Mouse (Mus musculus) right cerebral cortex, postnatal 36 days (tissue): ENCODE data around the gene Hsf5.

Source experiments
- DNase-seq, 2 experiments: peaks; one replicate each; pipeline ENCODE4 v3.0.0; 2022; ENCODE audit warnings: low spot score in 2 of 2, mixed read lengths in 1 of 2

The Hsf5 gene

DNA sequence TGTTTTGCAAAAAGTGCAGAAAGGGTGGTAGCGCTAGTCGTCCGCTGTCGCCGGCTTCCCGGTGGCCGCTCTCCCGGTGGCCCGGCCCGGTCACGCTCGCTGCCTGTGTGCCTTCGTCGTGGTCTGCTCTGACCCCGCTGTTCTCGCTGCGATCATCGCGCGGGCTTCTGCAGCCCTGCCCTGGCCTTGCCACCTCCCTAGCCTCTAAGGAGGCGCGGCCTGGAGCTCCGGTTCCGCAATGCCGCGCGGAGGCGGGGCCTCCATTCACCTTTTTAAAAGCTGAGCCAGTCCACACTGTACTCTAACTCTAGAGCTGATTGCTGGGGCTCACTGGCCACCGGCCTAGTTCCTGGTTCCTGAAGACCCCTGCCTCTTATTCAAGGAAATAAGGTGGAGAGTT is 22.2 kb downstream of the Hsf5 start:
- no peak for DNase-seq

DNA sequence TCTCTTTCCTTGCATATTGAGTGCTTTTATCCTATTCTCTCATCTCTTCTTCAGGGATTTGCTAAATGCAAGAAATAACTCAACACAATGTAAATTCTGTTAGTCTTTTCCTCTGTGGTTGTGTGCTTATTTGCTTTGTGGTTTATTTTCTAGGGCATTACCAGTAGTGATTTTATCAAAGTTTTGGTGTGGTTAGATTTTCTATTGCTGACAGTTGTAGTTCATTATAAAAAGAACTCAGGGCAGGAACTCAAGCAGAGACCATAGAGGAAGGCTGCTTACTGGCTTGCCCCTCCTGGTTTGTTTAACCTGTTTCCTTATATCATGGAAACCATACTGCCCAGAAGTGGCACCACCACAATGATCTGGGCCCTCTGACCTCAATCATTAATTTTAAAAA is 25.9 kb downstream of the Hsf5 start:
- no peak for DNase-seq

- DNase-seq, result no peak
Measured at GRCm38 (mm10) chr11:87654693-87655092, 37.7 kb downstream of the Hsf5 start.

DNA sequence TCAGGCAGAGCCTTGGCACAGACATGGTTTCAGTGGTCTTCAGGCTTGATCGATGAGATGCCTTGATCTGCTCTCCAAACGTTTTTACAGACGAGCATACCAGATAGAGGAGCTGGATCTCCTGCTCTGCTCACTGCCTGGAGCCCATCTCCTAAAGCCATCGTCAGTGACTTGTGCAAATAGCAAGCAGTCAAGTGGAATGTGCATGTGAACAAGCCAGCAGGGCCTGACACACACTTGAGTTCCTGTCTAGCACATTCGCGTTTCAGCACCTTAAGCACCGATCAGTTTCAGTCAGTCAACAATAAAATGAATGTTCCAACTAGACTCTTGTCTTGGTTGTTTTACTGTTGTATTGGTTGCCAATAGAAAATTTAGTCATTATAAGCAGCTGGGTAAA is 42.3 kb downstream of the Hsf5 start:
- no peak for DNase-seq

GRCm38 (mm10) chr11:87662407-87662806 is 45.4 kb downstream of the Hsf5 start, which contains the start of gene Rnf43:
Rnf43 (plus strand) TSS chr11:87662722.
- DNase-seq, result peak; percentile 73 to 75

DNA sequence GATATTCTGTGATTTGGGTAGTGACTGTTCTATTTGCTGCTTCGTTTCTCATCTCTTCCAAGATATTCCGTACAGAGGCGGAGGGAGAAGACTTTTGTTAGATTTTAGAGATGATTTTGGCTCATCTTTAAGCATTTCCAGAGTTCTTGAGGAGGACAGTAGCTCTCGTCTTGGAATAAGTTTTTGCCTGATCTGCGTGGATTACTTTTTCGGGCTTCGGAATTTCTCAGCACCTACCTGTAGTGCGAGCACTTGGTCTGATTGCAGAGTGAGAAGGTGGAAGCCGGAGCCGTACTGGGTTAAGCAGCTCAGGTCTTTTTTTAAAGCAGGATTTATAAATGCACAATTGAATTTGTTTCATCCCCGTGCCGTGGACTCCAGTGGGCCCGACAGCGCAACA is 45.9 kb downstream of the Hsf5 start:
- no peak for DNase-seq

GRCm38 (mm10) chr11:87663948-87664347 is 47.0 kb downstream of the Hsf5 start:
- DNase-seq, result no peak

- no peak for DNase-seq
Measured at GRCm38 (mm10) chr11:87664521-87664920, 47.6 kb downstream of the Hsf5 start.

- DNase-seq, result no peak
Measured at GRCm38 (mm10) chr11:87665224-87665623, 48.3 kb downstream of the Hsf5 start.

- DNase-seq, result no peak
Measured at GRCm38 (mm10) chr11:87665658-87666057, 48.7 kb downstream of the Hsf5 start.

DNA sequence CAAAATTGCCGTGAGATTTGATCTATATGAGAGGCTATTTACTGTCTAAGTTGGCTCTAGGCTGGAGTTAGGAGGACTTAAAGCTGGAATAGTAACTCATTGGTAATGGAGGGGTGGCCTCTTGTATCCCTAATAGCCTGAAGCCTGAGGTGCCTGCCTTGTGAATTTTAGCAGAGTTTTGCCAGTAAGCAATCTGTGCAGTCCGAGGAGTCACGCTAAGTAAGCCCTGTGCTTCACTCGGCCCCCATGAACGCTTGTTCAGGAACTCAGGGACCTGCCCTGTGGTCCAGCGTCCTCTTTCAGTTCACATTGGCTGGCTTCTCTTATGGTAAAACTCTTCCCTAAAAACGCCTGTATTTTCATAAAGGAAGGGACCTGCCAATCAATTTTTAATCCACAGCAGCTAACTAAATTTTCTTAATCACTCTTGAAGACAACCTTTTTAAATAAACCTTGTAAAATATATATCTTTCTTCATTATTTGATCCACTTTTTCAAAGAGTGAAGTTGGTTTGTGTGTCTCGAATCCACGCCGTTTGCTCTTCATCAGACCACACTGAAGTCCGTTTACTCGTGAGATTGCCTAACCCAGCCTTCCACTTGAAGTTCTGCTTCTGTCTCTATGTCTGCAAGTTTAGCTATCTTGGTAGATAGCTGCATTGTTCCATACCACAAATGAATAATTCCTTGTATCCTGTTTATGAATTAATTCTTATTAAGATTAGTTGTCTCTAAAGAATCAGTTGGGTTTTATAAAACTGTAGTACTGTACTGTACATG is 49.5 kb downstream of the Hsf5 start:
- DNase-seq, result no peak

GRCm38 (mm10) chr11:87667107-87668090 is 50.4 kb downstream of the Hsf5 start:
- no peak for DNase-seq

- DNase-seq, result no peak
Measured at GRCm38 (mm10) chr11:87673282-87673681, 56.3 kb downstream of the Hsf5 start.

- no peak for DNase-seq
Measured at GRCm38 (mm10) chr11:87675606-87676005, 58.6 kb downstream of the Hsf5 start.

- no peak for DNase-seq
Measured at GRCm38 (mm10) chr11:87677756-87678155, 60.8 kb downstream of the Hsf5 start.

DNA sequence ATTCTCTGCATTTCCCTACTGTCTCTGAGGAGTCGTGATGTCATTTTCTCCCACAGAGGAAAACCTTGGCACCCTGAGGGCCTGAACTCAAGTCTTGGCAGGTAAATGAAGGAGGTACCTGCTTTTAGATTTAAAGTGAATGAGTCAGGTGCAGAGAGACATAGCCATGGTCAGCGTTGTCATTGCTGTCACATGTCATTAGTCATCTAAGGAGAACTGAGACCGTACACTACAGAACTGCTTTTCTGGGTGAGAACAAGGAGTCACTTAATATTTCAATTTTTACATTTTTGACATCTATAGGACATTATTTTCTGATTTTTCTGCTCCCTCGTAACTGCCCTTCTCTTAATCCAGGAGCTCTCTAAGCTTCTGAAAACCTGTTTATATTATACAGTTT is 61.6 kb downstream of the Hsf5 start:
- DNase-seq, result no peak

- no peak for DNase-seq
Measured at GRCm38 (mm10) chr11:87678976-87679375, 62.0 kb downstream of the Hsf5 start.

DNA sequence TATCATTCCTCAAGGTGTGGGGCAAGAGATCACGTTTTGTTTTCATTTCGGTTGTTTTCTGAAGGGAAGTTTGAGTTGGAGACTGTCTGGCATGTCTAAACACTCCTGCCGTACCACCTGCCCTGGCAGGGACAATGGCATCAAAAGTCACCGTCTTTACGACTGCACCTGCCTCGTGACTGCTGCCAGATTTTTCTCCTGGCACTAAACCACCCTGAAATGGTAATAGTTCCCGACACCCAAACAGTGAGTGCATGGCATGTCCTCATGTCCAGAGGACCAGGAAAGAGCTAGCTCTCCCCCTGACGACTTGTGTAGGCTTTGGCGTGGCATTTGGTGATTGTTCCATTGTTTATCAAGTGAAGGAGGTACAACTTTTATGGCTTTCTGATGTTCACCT is 63.8 kb downstream of the Hsf5 start:
- no peak for DNase-seq

DNA sequence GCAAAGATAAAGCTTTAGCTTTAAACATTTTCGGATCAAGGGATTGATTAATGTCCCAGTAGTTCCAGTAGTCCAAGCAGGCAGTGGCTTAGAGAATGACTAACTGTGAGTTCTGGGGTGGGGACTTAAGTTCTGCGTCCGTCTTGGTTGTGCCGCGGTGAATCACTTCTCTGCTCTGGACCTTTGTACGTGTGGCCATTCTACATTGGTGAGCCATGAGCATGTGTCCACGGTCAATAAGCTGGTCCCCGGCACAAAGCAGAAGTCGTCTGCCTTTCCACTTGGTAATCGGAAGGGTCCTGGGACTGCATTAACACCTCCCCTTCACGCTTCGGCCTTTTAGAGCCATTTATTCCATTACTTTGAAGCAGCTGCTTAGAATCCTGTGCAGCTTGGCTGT is 65.1 kb downstream of the Hsf5 start:
- no peak for DNase-seq

DNA sequence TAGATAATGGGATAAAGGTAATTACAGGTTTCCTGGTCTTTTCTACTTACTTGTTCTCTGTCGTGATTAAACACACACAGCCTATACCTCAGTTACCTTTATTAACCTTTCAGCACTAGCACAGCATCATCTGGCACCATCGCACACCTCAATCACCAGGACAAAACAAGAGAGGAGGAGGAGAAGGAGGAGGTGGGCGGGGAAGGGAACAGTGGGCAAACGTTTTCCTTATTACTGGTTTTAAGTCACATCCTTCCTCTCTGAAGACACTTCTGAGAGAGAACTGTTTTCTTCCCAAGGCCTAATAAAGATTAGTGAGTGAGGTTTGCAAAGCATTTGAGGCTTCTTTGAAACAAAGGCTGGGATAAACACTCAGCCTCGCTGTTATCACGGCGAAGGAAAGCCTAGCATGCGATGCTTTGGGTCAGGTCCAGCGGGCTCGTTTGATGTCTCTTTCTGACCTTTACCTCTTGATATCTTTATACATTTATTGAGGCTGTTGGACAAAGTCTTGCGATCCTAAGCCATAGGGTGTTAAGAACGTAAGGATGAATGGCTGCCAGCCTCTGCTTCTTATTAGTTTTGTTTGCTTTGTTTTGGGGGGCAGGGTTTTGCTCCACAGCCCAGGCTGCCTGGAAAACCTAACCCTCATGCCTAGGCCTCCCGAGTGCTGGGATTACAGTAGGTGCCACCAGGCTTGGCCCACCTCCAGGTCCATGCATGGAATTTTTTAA is 66.0 kb downstream of the Hsf5 start:
- DNase-seq, result no peak

DNA sequence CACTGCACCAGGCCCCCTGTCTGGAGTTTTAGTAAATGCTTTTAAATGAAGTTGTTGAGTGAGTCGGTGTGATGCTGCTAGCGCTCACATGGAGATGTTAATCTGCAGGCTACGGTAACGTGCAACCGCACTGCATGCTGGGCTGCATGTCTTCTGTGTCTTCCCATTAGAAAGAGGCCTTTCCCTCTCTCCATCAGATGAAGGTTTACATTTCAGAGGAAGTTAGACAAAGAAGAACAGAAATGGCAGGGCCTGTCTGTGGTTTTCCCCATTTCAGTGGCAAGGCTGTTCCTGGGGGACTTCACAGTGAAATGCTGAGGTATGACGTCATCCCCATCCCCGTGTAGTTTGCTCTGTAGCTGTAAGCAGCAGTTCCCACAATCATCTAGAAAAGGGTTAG is 69.4 kb downstream of the Hsf5 start:
- no peak for DNase-seq
